Mouse (Mus musculus): ENCODE measurements around the gene Rbpms2. TPM values are rescaled to one million over a fixed set of nuclear protein-coding genes. Genes with fewer than 3 reads are reported as not detected.

The Rbpms2 gene
- polyA plus RNA-seq, 1 experiment = 162 TPM

DNA sequence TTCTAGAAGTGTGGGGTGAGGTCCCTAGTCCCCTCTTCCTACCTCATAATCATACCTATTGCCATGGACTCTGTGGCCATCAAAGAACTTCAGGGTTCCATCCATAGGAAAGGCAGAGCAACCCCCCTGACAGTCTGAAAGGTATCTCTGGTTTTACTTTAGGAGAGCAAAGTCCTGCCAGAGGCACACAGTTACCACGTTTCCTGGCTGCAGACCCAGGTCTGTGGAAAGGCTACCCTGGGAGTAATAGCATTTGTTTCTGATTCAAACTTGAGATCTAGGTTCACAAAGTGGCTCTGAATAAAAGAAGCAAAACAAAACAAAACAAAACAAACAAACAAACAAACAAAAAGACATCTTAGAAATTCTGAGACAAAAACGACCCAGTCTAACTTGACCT is 5.2 kb upstream of the Rbpms2 start:
- TF ChIP-seq POLR2A (IDR thresholded peaks at IDR 0.05; ENCODE audit: insufficient read depth, low read length) (no peak), EP300 (IDR thresholded peaks at IDR 0.05; ENCODE audit: insufficient read depth, low read depth, low read length) (no peak), CTCF (IDR thresholded peaks at IDR 0.05; ENCODE audit: low read depth, low read length) (no peak)

DNA sequence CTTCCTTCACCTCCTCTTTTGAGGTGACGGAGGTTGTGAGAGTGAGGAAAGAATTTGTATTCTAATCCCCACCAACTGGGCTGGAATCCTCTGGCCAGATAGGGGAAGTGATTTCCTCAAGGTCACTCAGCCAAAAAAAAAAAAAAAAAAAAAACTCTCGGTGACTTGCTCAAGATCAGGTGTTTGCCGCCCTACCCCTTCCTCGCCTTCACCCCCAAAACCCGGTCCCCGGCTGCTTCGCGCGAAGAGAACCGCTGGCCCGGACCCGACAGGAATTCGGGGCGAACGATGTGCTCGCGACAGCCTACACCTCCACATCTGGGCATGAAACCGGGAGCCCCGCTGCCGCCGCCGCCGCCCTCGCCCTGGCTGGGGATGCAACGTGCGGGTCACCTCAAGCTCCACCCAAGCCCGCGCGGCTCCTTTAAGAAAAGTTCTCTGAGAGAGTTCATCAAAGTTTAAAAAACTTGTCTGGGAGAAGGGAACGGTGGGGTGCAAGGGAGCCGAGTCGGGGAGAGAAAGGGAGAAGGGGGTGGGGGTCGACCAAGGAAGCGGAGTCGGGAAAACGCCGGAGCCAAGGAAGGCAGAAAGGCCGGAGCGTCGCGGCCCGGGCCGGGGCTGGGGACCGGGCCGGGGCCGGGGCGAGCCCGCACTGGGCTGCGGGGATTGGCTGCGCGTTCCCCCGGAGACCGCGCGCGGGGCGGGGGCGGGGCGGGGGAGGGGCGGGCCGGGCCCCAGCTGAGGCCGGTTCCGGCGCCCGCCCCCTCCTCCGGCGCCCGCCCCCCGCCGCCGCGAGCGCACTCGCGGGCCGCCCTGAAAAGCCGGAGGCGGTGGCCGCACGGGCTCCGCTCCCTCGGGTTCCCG is 551 bp downstream of the Rbpms2 start:
- Histone ChIP-seq H3K4me1 (ENCODE audit: control insufficient read depth, insufficient read depth, low read length) (no peaks in the 10 kb centered on the region), H3K27ac (ENCODE audit: insufficient read depth, low read length) (peak overlapping the region; percentile 91), H3K36me3 (ENCODE audit: control insufficient read depth, insufficient read depth, low read length, poor library complexity, severe bottlenecking) (no peaks in the 10 kb centered on the region), H3K4me3 (ENCODE audit: low read depth, low read length) (peak overlapping the region; percentile 92), H3K27me3 (ENCODE audit: control insufficient read depth, insufficient read depth, low read length, poor library complexity, severe bottlenecking) (no peaks in the 10 kb centered on the region), H3K9ac (ENCODE audit: low read depth, poor library complexity, severe bottlenecking) (peak overlapping the region; percentile 85), H3K9me3 (replicated peaks; ENCODE audit: control insufficient read depth, insufficient read depth, low read length, poor library complexity, severe bottlenecking) (no peaks in the 10 kb centered on the region)
- TF ChIP-seq POLR2A (IDR thresholded peaks at IDR 0.05; ENCODE audit: insufficient read depth, low read length) (no peak), CTCF (IDR thresholded peaks at IDR 0.05; ENCODE audit: low read depth, low read length) (no peak), EP300 (IDR thresholded peaks at IDR 0.05; ENCODE audit: insufficient read depth, low read depth, low read length) (no peak)

More for the DNA sequence above, 5.2 kb upstream of the Rbpms2 start:
- H3K9me3 ChIP-seq (replicated peaks; ENCODE audit: control insufficient read depth, insufficient read depth, low read length, poor library complexity, severe bottlenecking) = no peaks in the 10 kb centered on the region
- H3K27me3 ChIP-seq (ENCODE audit: control insufficient read depth, insufficient read depth, low read length, poor library complexity, severe bottlenecking) = no peaks in the 10 kb centered on the region
- H3K27ac ChIP-seq (ENCODE audit: insufficient read depth, low read length) = no peak overlapping the region
- no peak overlapping the region for H3K9ac ChIP-seq (ENCODE audit: low read depth, poor library complexity, severe bottlenecking)
- no peaks in the 10 kb centered on the region for H3K36me3 ChIP-seq (ENCODE audit: control insufficient read depth, insufficient read depth, low read length, poor library complexity, severe bottlenecking)
- no peak overlapping the region for H3K4me3 ChIP-seq (ENCODE audit: low read depth, low read length)
- peaks cover 3% of the 10 kb centered on the region for H3K4me1 ChIP-seq (ENCODE audit: control insufficient read depth, insufficient read depth, low read length)

GRCm38 (mm10) chr9:65630631-65631353 is 1.3 kb downstream of the Rbpms2 start:
- TF ChIP-seq EP300 (IDR thresholded peaks at IDR 0.05; ENCODE audit: insufficient read depth, low read depth, low read length) (0 out of 2 replicates have a peak, but pooled peaks have one; percentile 35), CTCF (IDR thresholded peaks at IDR 0.05; ENCODE audit: low read depth, low read length) (no peak)
- Histone ChIP-seq H3K4me1 (ENCODE audit: control insufficient read depth, insufficient read depth, low read length) (no peaks in the 10 kb centered on the region), H3K27me3 (ENCODE audit: control insufficient read depth, insufficient read depth, low read length, poor library complexity, severe bottlenecking) (no peaks in the 10 kb centered on the region), H3K9me3 (replicated peaks; ENCODE audit: control insufficient read depth, insufficient read depth, low read length, poor library complexity, severe bottlenecking) (no peaks in the 10 kb centered on the region), H3K9ac (ENCODE audit: low read depth, poor library complexity, severe bottlenecking) (peak overlapping the region; percentile 85), H3K36me3 (ENCODE audit: control insufficient read depth, insufficient read depth, low read length, poor library complexity, severe bottlenecking) (no peaks in the 10 kb centered on the region), H3K27ac (ENCODE audit: insufficient read depth, low read length) (peak overlapping the region; percentile 21), H3K4me3 (ENCODE audit: low read depth, low read length) (peak overlapping the region; percentile 92)

DNA sequence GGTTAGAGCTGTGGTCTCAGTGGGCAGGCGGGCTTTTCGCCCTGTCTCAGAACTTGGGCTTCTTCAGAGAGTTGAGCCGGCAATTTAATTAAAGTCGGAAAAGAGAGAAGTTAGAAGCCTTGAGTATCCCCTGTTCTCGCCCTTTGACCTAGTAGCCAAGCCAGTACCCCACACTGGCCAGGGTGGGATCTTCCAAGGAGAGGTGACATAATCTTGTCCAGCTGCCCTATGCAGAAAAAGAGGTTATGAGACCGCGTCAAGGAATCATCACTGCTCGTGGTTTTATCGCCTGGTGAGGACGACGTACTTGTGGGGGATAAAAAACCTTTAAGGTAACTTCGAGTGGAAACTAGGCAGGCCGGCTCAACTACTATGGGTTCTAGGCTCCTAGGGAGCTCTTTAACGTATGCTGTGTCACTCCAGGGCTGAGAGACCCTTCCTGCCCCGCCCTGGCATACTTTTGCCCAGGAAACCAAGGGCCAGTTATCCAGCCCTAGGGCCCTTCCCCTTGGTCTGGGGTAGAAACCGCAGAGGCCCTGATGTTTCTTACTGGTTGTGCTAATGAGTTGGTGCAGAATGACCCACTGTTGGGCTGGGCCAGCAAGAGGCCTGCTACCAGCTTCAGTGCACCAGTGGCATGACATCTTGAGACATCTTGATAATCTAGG is 2.0 kb downstream of the Rbpms2 start:
- peak overlapping the region; percentile 21 for H3K27ac ChIP-seq (ENCODE audit: insufficient read depth, low read length)
- peak overlapping the region; percentile 92 for H3K4me3 ChIP-seq (ENCODE audit: low read depth, low read length)
- peaks cover 4% of the 10 kb centered on the region; the same call in 1 of the 2 replicates for H3K36me3 ChIP-seq (ENCODE audit: control insufficient read depth, insufficient read depth, low read length, poor library complexity, severe bottlenecking)
- no peaks in the 10 kb centered on the region for H3K4me1 ChIP-seq (ENCODE audit: control insufficient read depth, insufficient read depth, low read length)
- TF ChIP-seq CTCF (IDR thresholded peaks at IDR 0.05; ENCODE audit: low read depth, low read length) (no peak), EP300 (IDR thresholded peaks at IDR 0.05; ENCODE audit: insufficient read depth, low read depth, low read length) (no peak), POLR2A (IDR thresholded peaks at IDR 0.05; ENCODE audit: insufficient read depth, low read length) (no peak)
- no peaks in the 10 kb centered on the region for H3K9me3 ChIP-seq (replicated peaks; ENCODE audit: control insufficient read depth, insufficient read depth, low read length, poor library complexity, severe bottlenecking)
- H3K9ac ChIP-seq (ENCODE audit: low read depth, poor library complexity, severe bottlenecking) = peak overlapping the region; percentile 85
- H3K27me3 ChIP-seq (ENCODE audit: control insufficient read depth, insufficient read depth, low read length, poor library complexity, severe bottlenecking) = no peaks in the 10 kb centered on the region

- H3K9me3 ChIP-seq (replicated peaks; ENCODE audit: control insufficient read depth, insufficient read depth, low read length, poor library complexity, severe bottlenecking) = no peaks in the 10 kb centered on the region
- 0 out of 2 replicates have a peak overlapping the region, but pooled peaks have one; percentile 46 for H3K9ac ChIP-seq (ENCODE audit: low read depth, poor library complexity, severe bottlenecking)
Observed at GRCm38 (mm10) chr9:65635766-65636165, 6.3 kb downstream of the Rbpms2 start.

More at GRCm38 (mm10) chr9:65635766-65636165, 6.3 kb downstream of the Rbpms2 start:
- Histone ChIP-seq H3K4me1 (ENCODE audit: control insufficient read depth, insufficient read depth, low read length) (peaks cover 7% of the 10 kb centered on the region), H3K27me3 (ENCODE audit: control insufficient read depth, insufficient read depth, low read length, poor library complexity, severe bottlenecking) (no peaks in the 10 kb centered on the region), H3K4me3 (ENCODE audit: low read depth, low read length) (no peak overlapping the region), H3K27ac (ENCODE audit: insufficient read depth, low read length) (peak overlapping the region; percentile 86), H3K36me3 (ENCODE audit: control insufficient read depth, insufficient read depth, low read length, poor library complexity, severe bottlenecking) (peaks cover 4% of the 10 kb centered on the region; the same call in 1 of the 2 replicates)
- TF ChIP-seq CTCF (IDR thresholded peaks at IDR 0.05; ENCODE audit: low read depth, low read length) = no peak
- TF ChIP-seq EP300 (IDR thresholded peaks at IDR 0.05; ENCODE audit: insufficient read depth, low read depth, low read length) = no peak
- no peak for TF ChIP-seq POLR2A (IDR thresholded peaks at IDR 0.05; ENCODE audit: insufficient read depth, low read length)
